Mouse (Mus musculus) right cerebral cortex, postnatal 14 days (tissue): Measurements from ENCODE around the gene Hsf2.
"Not testable (repeated sequence)": the region's sequence is repeated elsewhere in the genome, so short reads cannot be mapped to it uniquely, and the experiment has no call there.

ENCODE experiments used
- DNase-seq: peaks from one replicate; pipeline ENCODE4 v3.0.0; 2022

The Hsf2 gene

GRCm38 (mm10) chr10:57485908-57486541 is at the start of gene Hsf2:
Gene Hsf2 (plus strand): TSS chr10:57486385.
- DNase-seq, result peak; percentile 96

DNA sequence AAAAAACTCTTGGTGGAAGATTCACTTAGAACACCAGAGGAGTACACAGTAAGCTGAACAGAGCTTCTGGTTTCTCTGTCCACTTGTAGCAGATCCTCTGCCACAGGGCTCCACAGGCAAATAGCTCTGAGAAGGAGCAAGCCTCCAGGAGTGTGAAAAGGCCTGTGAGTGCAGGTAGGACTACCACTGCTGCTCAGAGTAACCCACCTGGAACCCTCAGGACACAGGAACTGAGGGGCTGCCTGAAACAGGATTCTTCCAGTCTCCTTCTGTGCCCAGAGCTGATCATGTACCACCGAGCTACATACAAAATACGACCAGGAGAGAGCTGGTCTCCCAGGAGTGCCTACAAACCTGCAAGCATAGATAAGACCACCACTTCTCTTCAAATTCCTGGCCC is 48.3 kb upstream of the Hsf2 start:
- DNase-seq, result no peak

- no peak for DNase-seq
These were observed 45.1 kb upstream of the Hsf2 start for GRCm38 (mm10) chr10:57441049-57441448.

DNA sequence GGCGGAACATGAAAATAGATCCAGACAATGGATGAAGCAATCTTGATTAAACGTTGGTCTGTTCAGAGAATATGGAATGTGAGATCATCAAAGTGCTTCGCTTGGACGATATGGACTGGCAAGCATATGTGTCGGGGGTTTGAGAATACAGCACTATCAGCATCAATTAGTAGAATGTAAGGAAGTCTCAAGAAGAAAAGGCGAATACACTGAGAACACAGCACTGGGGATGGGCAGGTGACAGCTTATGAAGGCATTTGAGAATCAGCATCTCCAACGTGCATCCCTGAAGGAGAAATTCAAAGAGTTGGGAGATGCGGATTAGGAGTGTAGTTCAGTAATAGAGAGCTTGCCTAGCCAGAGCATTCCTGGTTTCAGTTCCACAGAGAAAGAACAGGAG is 41.8 kb upstream of the Hsf2 start:
- DNase-seq, result no peak

DNA sequence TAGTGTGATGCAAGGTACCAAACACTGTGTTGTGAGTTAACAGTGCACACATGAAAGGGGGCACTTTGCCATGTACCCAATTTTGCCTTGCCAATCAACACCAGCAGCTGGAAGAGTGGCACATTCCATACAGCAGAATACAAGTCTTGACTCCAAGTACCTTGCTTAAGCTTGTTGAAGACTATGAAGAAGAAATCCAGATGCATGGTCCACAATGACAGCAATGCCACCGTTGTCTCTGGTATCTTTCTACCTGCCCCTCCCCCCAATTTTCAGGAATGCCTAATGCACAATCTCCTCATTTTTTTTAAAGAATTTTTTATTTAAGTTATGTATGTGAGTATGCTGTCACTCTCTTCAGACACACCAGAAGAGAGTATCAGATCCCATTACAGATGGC is 40.5 kb upstream of the Hsf2 start:
- DNase-seq, result no peak

DNA sequence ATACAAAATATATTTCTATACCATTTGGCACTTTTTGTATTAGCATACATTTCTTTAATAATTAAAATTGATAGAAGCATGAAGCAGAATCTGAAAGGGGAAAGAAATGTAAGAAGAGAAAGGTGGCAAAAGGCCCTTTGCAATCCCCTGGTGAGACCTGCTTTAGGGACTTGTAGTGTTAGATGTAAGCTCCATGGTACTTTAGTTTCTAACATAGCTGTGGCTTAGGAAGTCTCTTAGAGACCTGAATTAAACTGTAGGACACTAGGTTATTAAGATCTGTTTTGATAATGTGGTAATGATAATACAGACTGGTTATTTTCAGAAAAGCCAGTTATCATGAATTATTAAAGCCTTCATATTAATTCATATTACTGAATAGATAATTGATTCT is 38.5 kb upstream of the Hsf2 start:
- DNase-seq, result no peak

GRCm38 (mm10) chr10:57448051-57448716 is 38.0 kb upstream of the Hsf2 start:
- DNase-seq, result peak; percentile 76

GRCm38 (mm10) chr10:57463298-57463697 is 22.9 kb upstream of the Hsf2 start:
- not testable (repeated sequence) for DNase-seq

DNA sequence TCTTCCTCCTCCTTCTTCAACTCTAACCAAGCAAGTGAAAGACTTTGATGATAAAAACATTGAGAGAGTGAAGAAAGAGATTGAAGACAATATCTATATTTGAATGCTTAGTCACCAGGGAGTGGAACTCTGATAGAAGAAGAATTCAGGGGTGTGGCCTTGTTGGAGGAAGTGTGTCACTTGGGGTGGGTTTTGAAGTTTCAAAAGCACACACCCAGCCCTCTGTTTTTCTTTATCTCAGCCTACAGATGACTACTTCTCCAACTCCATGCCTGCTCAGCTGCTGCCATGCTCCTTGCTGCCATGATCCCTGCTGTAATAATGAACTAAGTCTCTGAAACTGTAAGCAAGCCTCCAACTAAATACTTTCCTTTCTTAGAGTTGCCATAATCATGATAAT is 20.4 kb upstream of the Hsf2 start:
- DNase-seq, result no peak

- DNase-seq, result no peak
These were observed 8.9 kb upstream of the Hsf2 start for GRCm38 (mm10) chr10:57477121-57477843.

DNA sequence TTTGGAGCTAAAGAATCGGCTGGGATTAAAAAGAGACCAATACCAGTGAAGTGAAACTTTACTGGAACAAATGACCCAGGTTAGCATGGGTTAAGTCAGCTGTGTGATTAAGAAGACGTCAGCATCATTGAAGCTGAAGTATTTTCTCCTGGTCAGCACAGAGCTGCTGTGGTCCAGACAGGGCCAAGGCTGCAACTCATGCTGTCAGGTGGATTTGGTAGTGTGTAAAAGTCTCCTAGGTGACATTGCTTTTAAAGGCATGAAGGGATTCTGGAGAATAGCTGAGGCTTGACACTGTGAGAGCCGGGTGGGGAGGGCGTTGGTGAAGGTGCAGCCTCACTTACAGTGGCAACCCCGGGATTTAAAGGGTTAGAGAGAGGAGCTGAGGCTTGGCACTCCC is 4.5 kb upstream of the Hsf2 start:
- DNase-seq, result no peak

GRCm38 (mm10) chr10:57484741-57485140 is 1.4 kb upstream of the Hsf2 start:
- no peak for DNase-seq

- DNase-seq, result peak; percentile 81
These were observed 422 bp downstream of the Hsf2 start for GRCm38 (mm10) chr10:57486542-57487071.

DNA sequence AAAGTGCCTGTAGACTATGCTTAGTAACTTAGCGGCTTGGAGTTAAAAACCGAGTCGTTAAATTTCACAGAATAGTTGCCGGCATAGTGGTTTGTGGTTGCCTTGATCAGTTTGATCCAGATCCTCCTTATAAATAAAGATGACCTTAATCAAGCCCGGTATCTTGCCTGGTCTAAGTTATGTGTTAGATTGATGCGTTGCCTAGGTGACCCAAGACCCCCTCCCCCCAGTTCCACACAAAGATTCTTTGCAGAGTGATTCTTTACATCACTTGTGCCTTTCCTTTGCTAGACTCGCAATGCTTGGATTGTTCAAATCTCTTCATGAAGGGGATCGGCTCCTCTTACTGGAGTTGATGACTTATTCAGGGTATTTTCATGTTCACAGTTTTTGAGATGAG is 1.0 kb downstream of the Hsf2 start:
- DNase-seq, result no peak

GRCm38 (mm10) chr10:57488591-57488990 is 2.4 kb downstream of the Hsf2 start:
- no peak for DNase-seq

DNA sequence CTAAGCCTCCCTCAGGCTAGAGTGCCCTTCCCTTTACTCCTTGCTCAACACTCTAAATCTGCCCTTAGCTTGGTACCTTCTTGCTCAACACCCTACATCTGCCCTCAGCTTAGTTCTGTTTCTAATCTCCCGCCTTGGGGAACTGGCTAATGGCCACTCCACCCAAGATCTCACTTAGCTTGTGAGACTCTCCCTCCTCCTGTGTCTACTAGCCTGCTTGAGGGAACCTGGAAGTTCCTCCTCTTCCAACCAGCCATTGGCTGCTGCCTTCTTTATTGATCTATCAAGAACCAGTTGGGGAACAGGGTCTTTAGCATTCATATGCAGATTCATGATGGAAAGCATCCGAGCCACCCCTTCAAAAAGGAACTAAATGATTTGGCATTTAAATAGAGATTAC is 5.9 kb downstream of the Hsf2 start:
- DNase-seq, result no peak

GRCm38 (mm10) chr10:57499414-57500156 is 13.4 kb downstream of the Hsf2 start:
- DNase-seq, result no peak

- DNase-seq, result no peak
These were observed 28.4 kb downstream of the Hsf2 start for GRCm38 (mm10) chr10:57514616-57515015.

- DNase-seq, result no peak
These were observed 29.1 kb downstream of the Hsf2 start for GRCm38 (mm10) chr10:57515278-57515677.

DNA sequence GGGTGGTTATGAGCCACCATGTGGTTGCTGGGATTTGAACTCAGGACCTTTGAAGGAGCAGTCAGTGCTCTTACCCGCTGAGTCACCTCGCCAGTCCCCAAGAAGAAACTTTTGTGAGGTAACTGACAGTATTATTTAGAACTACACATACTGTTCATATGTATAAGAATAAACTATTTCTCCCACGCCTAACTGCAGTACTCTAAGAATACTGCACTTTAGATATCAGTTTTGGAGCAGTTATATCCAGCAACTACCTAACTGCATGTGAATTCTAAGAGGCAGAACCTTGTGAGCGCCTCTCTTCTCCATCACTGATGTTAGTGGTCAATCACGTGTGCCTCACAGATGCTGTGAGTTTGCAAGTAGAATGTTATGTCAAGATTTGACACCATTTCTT is 40.3 kb downstream of the Hsf2 start:
- DNase-seq, result no peak

DNA sequence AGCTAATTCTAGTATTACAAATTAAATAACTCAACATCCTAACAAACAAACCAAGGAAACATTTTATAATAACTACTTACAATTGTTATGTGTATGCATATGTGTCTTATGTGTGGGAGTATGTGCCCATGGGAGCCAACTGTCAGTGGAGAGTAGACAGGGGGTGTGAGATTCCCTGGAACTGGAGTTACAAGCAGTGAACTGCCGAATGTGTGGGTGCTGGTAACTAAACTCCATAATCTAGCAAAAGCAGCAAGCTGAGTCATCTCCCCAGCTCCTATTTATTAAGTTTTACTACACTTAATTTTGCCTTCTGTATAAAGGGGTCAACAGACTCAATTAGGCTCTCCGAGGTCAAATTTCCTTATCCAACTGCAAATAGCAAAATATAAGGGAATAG is 44.9 kb downstream of the Hsf2 start:
- DNase-seq, result no peak

GRCm38 (mm10) chr10:57531616-57532217 is 45.5 kb downstream of the Hsf2 start:
- DNase-seq, result no peak
